Mouse (Mus musculus) cerebellum, adult 2 months (tissue): Measurements from ENCODE around the gene Rasip1.

Experiments
- CTCF ChIP-seq: fragments of 200-500 bp; IDR thresholded peaks from 2 replicates; pipeline ENCODE4 v1.5.1; 2011; ENCODE audit warnings: low read depth, mild to moderate bottlenecking, control low read depth, low read length, moderate library complexity, borderline replicate concordance; ENCODE audit not compliant: insufficient read depth
- POLR2A ChIP-seq: fragments of 200-500 bp; IDR thresholded peaks from 2 replicates; pipeline ENCODE4 v1.6.1; 2011; ENCODE audit warnings: low read length, control low read depth, borderline replicate concordance; ENCODE audit not compliant: insufficient read depth

GRCm38 (mm10) chr7:45623507-45623906 is 3.8 kb upstream of the Rasip1 start:
- TF ChIP-seq CTCF (no peak), POLR2A (no peak)
